In genomic region chr8:75151743-75152142, GRCm38 (mm10) we compare ENCODE assay signal across 23 mouse cellular contexts.
"Had no signal": no experiment of that assay in that cellular context is flagged by ENCODE, and none has a peak within 500 bp of the region (broad histone marks: within the 10 kb centered on the region; RNA-seq: fewer than 3 reads in every experiment).

No protein-coding gene starts in this region.

- H3K36me3 ChIP-seq: embryonic facial prominence, embryonic 10.5 days; embryonic facial prominence, embryonic 12.5 days; embryonic facial prominence, embryonic 13.5 days; embryonic facial prominence, embryonic 15.5 days; forebrain, embryonic 10.5 days; forebrain, embryonic 12.5 days; forebrain, embryonic 15.5 days; heart, embryonic 10.5 days had no signal

- H3K4me1 ChIP-seq: embryonic facial prominence, embryonic 10.5 days; embryonic facial prominence, embryonic 12.5 days; embryonic facial prominence, embryonic 13.5 days; embryonic facial prominence, embryonic 15.5 days; forebrain, embryonic 10.5 days; forebrain, embryonic 12.5 days; forebrain, embryonic 13.5 days; forebrain, embryonic 15.5 days; heart, embryonic 10.5 days had no signal

- DNase-seq: cerebellum, adult 8-10 months; cerebellum, adult 9-10 months; embryo, embryonic 11 days; forebrain, postnatal 0 days; gastrocnemius, adult 2 months; gastrocnemius, postnatal 10 days; gastrocnemius, postnatal 14 days; gastrocnemius, postnatal 25 days; gastrocnemius, postnatal 36 days; heart, adult 18-20 months; heart, adult 2 months had no signal

- H3K4me3 ChIP-seq: embryonic facial prominence, embryonic 10.5 days; embryonic facial prominence, embryonic 12.5 days; embryonic facial prominence, embryonic 13.5 days; embryonic facial prominence, embryonic 15.5 days; erythroblast, embryonic 14.5 days; forebrain, embryonic 10.5 days; forebrain, embryonic 12.5 days; forebrain, embryonic 13.5 days; forebrain, embryonic 15.5 days; gastrocnemius, adult 2 months; heart, adult 2 months; heart, embryonic 10.5 days had no signal

- H3K27me3 ChIP-seq: embryonic facial prominence, embryonic 12.5 days; embryonic facial prominence, embryonic 13.5 days; embryonic facial prominence, embryonic 15.5 days; forebrain, embryonic 12.5 days; forebrain, embryonic 13.5 days; forebrain, embryonic 15.5 days had no signal

- ATAC-seq: forebrain, embryonic 13.5 days; forebrain, embryonic 14.5 days; forebrain, embryonic 15.5 days; forebrain, embryonic 16.5 days; forebrain, postnatal 0 days had no signal

- H3K4me2 ChIP-seq: embryonic facial prominence, embryonic 12.5 days; embryonic facial prominence, embryonic 13.5 days; embryonic facial prominence, embryonic 15.5 days; forebrain, embryonic 12.5 days; forebrain, embryonic 13.5 days; forebrain, embryonic 15.5 days had no signal

- H3K9me3 ChIP-seq: embryonic facial prominence, embryonic 10.5 days; embryonic facial prominence, embryonic 12.5 days; embryonic facial prominence, embryonic 13.5 days; embryonic facial prominence, embryonic 15.5 days; forebrain, embryonic 10.5 days; forebrain, embryonic 12.5 days; forebrain, embryonic 13.5 days; forebrain, embryonic 15.5 days; heart, embryonic 10.5 days had no signal

- H3K9ac ChIP-seq: embryonic facial prominence, embryonic 12.5 days; embryonic facial prominence, embryonic 13.5 days; embryonic facial prominence, embryonic 15.5 days; forebrain, embryonic 12.5 days; forebrain, embryonic 13.5 days; forebrain, embryonic 15.5 days; forebrain, postnatal 0 days had no signal

- H3K27ac ChIP-seq: embryonic facial prominence, embryonic 10.5 days; embryonic facial prominence, embryonic 12.5 days; embryonic facial prominence, embryonic 13.5 days; embryonic facial prominence, embryonic 15.5 days; forebrain, embryonic 10.5 days; forebrain, embryonic 12.5 days; forebrain, embryonic 13.5 days; forebrain, embryonic 15.5 days; gastrocnemius, adult 2 months; heart, adult 2 months; heart, embryonic 10.5 days had no signal
